Mouse (Mus musculus): Measurements from ENCODE around the gene Pdgfa. TPM values are rescaled to one million over a fixed set of nuclear protein-coding genes. Genes with fewer than 3 reads are reported as not detected.

The Pdgfa gene
- polyA plus RNA-seq, 1 experiment from 2014 or later = 2.8 TPM

GRCm38 (mm10) chr5:138948031-138948980 lies 48.9 kb downstream of the Pdgfa start:
- Histone ChIP-seq H3K27ac (no peak overlapping the region), H3K4me3 (no peak overlapping the region)

GRCm38 (mm10) chr5:138947487-138947886 lies 49.7 kb downstream of the Pdgfa start:
- ATAC-seq = no peak
- Histone ChIP-seq H3K27ac (no peak overlapping the region), H3K4me1 (peaks cover 5% of the 10 kb centered on the region), H3K9me3 (replicated peaks) (no peaks in the 10 kb centered on the region), H3K27me3 (replicated peaks) (0 out of 2 replicates have a peak, but pooled peaks cover 2% of the 10 kb centered on the region), H3K36me3 (no peaks in the 10 kb centered on the region), H3K4me3 (no peak overlapping the region), H3K9ac (no peak overlapping the region), H3K4me2 (no peak overlapping the region)
- WGBS (ENCODE audit: insufficient replicate concordance) = 70% methylated on average over 5 of the region's 5 CpGs

More at GRCm38 (mm10) chr5:138948031-138948980, 48.9 kb downstream of the Pdgfa start:
- WGBS (ENCODE audit: insufficient replicate concordance) = 49% methylated on average over 13 of the region's 13 CpGs
- H3K9me3 ChIP-seq (replicated peaks) = no peaks in the 10 kb centered on the region
- H3K4me1 ChIP-seq = peaks cover 5% of the 10 kb centered on the region
- no peak for ATAC-seq
- H3K27me3 ChIP-seq (replicated peaks) = peaks cover 2% of the 10 kb centered on the region; the same call in 1 of the 2 replicates
- H3K9ac ChIP-seq = no peak overlapping the region
- no peak overlapping the region for H3K4me2 ChIP-seq
- H3K36me3 ChIP-seq = no peaks in the 10 kb centered on the region

- Histone ChIP-seq H3K27ac (no peak overlapping the region), H3K4me3 (no peak overlapping the region), H3K4me2 (no peak overlapping the region), H3K4me1 (peaks cover 5% of the 10 kb centered on the region), H3K9ac (no peak overlapping the region), H3K27me3 (replicated peaks) (0 out of 2 replicates have a peak, but pooled peaks cover 2% of the 10 kb centered on the region), H3K36me3 (no peaks in the 10 kb centered on the region), H3K9me3 (replicated peaks) (no peaks in the 10 kb centered on the region)
- no peak for ATAC-seq
- WGBS (ENCODE audit: insufficient replicate concordance) = 78% methylated on average over 5 of the region's 5 CpGs
These were observed 50.2 kb downstream of the Pdgfa start for GRCm38 (mm10) chr5:138946931-138947330.

GRCm38 (mm10) chr5:138945011-138945410 lies 52.2 kb downstream of the Pdgfa start:
- H3K9me3 ChIP-seq (replicated peaks) = no peaks in the 10 kb centered on the region
- 0 out of 2 replicates have a peak, but pooled peaks cover 2% of the 10 kb centered on the region for H3K27me3 ChIP-seq (replicated peaks)
- H3K27ac ChIP-seq = no peak overlapping the region
- H3K4me3 ChIP-seq = no peak overlapping the region
- no peak for ATAC-seq
- H3K4me1 ChIP-seq = peaks cover 5% of the 10 kb centered on the region
- H3K4me2 ChIP-seq = no peak overlapping the region
- H3K9ac ChIP-seq = no peak overlapping the region
- WGBS (ENCODE audit: insufficient replicate concordance) = 60% methylated on average over 3 of the region's 3 CpGs
- no peaks in the 10 kb centered on the region for H3K36me3 ChIP-seq

GRCm38 (mm10) chr5:138944551-138944950 lies 52.6 kb downstream of the Pdgfa start:
- Histone ChIP-seq H3K36me3 (no peaks in the 10 kb centered on the region), H3K27me3 (replicated peaks) (0 out of 2 replicates have a peak, but pooled peaks cover 2% of the 10 kb centered on the region), H3K4me3 (no peak overlapping the region), H3K9ac (no peak overlapping the region), H3K9me3 (replicated peaks) (no peaks in the 10 kb centered on the region), H3K4me2 (no peak overlapping the region), H3K4me1 (peaks cover 5% of the 10 kb centered on the region), H3K27ac (no peak overlapping the region)
- 72% methylated on average over 7 of the region's 7 CpGs for WGBS (ENCODE audit: insufficient replicate concordance)
- ATAC-seq = no peak

GRCm38 (mm10) chr5:138941842-138942241 lies 55.3 kb downstream of the Pdgfa start:
- H3K36me3 ChIP-seq = no peaks in the 10 kb centered on the region

GRCm38 (mm10) chr5:138940576-138940975 lies 56.6 kb downstream of the Pdgfa start:
- Histone ChIP-seq H3K36me3 (no peaks in the 10 kb centered on the region), H3K4me1 (no peaks in the 10 kb centered on the region), H3K27ac (no peak overlapping the region), H3K4me2 (no peak overlapping the region), H3K4me3 (no peak overlapping the region), H3K9ac (no peak overlapping the region), H3K27me3 (replicated peaks) (no peaks in the 10 kb centered on the region), H3K9me3 (replicated peaks) (no peaks in the 10 kb centered on the region)
- ATAC-seq = no peak
- 66% methylated on average over 4 of the region's 4 CpGs for WGBS (ENCODE audit: insufficient replicate concordance)

More at GRCm38 (mm10) chr5:138941842-138942241, 55.3 kb downstream of the Pdgfa start:
- H3K27me3 ChIP-seq (replicated peaks) = no peaks in the 10 kb centered on the region
- no peak overlapping the region for H3K27ac ChIP-seq
- WGBS (ENCODE audit: insufficient replicate concordance) = 62% methylated on average over 8 of the region's 8 CpGs
- no peaks in the 10 kb centered on the region for H3K9me3 ChIP-seq (replicated peaks)
- no peaks in the 10 kb centered on the region for H3K4me1 ChIP-seq
- no peak overlapping the region for H3K4me2 ChIP-seq
- no peak for ATAC-seq
- no peak overlapping the region for H3K9ac ChIP-seq
- H3K4me3 ChIP-seq = no peak overlapping the region

GRCm38 (mm10) chr5:138938572-138939163 lies 58.5 kb downstream of the Pdgfa start:
- Histone ChIP-seq H3K4me3 (no peak overlapping the region), H3K27ac (no peak overlapping the region), H3K27me3 (replicated peaks) (peaks cover 3% of the 10 kb centered on the region; the same call in 1 of the 2 replicates), H3K4me2 (no peak overlapping the region), H3K4me1 (no peaks in the 10 kb centered on the region), H3K36me3 (no peaks in the 10 kb centered on the region), H3K9ac (no peak overlapping the region), H3K9me3 (replicated peaks) (no peaks in the 10 kb centered on the region)
- ATAC-seq = no peak
- WGBS (ENCODE audit: insufficient replicate concordance) = 69% methylated on average over 3 of the region's 3 CpGs

- H3K27me3 ChIP-seq (replicated peaks) = peaks cover 17% of the 10 kb centered on the region; the same call in 1 of the 2 replicates
- H3K4me3 ChIP-seq = no peak overlapping the region
- 64% methylated on average over 8 of the region's 8 CpGs for WGBS (ENCODE audit: insufficient replicate concordance)
- no peak for ATAC-seq
- no peak overlapping the region for H3K9ac ChIP-seq
- no peak overlapping the region for H3K27ac ChIP-seq
- no peaks in the 10 kb centered on the region for H3K9me3 ChIP-seq (replicated peaks)
- no peaks in the 10 kb centered on the region for H3K4me1 ChIP-seq
- H3K36me3 ChIP-seq = no peaks in the 10 kb centered on the region
- H3K4me2 ChIP-seq = no peak overlapping the region
These were observed 60.6 kb downstream of the Pdgfa start for GRCm38 (mm10) chr5:138936399-138937089.

- Histone ChIP-seq H3K9ac (no peak overlapping the region), H3K36me3 (no peaks in the 10 kb centered on the region), H3K4me1 (no peaks in the 10 kb centered on the region), H3K4me2 (no peak overlapping the region), H3K9me3 (replicated peaks) (no peaks in the 10 kb centered on the region), H3K4me3 (no peak overlapping the region), H3K27ac (no peak overlapping the region), H3K27me3 (replicated peaks) (peaks cover 21% of the 10 kb centered on the region; the same call in 1 of the 2 replicates)
- 0 out of 2 replicates have a peak, but pooled peaks have one; percentile 27 for ATAC-seq
- 12% methylated on average over 6 of the region's 6 CpGs for WGBS (ENCODE audit: insufficient replicate concordance)
These were observed 62.6 kb downstream of the Pdgfa start for GRCm38 (mm10) chr5:138934540-138934939.

GRCm38 (mm10) chr5:138932460-138933432 lies 64.4 kb downstream of the Pdgfa start:
- Histone ChIP-seq H3K4me2 (no peak overlapping the region), H3K4me1 (no peaks in the 10 kb centered on the region), H3K9me3 (replicated peaks) (no peaks in the 10 kb centered on the region), H3K27me3 (replicated peaks) (peaks cover 21% of the 10 kb centered on the region; the same call in 1 of the 2 replicates), H3K4me3 (no peak overlapping the region), H3K36me3 (no peaks in the 10 kb centered on the region), H3K9ac (no peak overlapping the region), H3K27ac (no peak overlapping the region)
- no peak for ATAC-seq
- 18% methylated on average over 18 of the region's 18 CpGs for WGBS (ENCODE audit: insufficient replicate concordance)

All from liver, embryonic 12.5 days (tissue).